Mouse (Mus musculus): ENCODE measurements at regions not wholly inside any gene's neighbourhood (a gene's known extent, or its start where the extent isn't known, plus 50 kb on each side); places are given as distances from the start of the nearest gene placed in this dataset.

DNA sequence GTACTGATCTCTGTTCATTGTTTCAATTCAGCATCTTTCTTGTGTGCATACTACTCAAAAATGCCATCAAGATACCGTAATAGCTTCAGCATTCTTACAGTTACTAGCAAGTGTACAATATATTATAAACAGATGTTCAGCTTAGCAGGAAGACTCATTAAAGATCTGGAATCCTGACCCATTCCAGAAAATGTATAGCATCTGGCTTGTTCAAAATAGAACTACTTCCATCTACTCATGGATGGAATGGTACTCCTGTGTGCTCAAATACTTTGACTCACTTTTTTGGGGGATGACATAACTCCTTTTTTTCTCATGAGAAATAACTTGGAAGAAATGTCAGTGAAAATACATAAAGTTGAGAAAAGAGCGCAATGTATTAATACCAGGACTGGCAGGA is 291.2 kb upstream of the Manea start:
- ATAC-seq, result no peak
- WGBS, result 93% methylated on average over 2 of the region's 2 CpGs
- H3K27me3 ChIP-seq (ENCODE audit: control insufficient read depth, insufficient read depth, low read depth, low read length), result no peaks in the 10 kb centered on the region

DNA sequence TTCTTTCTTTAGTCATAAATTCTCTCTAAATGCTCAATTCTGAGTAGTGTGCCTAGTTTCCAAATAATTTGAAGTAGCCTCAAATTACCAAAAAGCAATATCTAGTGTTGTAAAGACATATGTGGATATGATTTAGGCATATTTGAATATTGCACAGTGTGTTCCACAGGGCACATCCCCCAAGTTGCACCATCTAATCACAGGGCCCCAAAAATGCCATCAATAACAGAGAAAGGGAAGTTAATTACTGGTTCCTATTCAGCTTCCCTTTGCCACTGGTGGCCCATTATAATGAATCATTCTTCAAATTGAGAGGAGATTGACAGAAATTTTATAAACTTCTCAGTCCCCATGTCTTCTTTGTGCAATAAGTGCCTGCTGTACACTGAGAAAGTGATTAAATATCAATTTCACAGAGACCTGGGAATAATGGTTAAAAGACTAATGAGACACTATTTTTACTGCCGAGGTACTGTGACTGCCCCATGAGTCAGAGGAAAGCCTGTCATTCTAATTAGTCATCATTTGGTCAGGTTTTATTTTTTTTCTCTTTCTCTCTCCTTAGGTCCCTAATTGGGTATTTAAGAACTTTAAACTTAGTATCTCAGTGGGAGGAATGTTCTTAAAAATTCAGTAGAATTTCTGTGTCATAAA is 284.0 kb upstream of the Manea start:
- Histone ChIP-seq H3K9ac (ENCODE audit: low read depth, low read length) (no peak overlapping the region), H3K4me1 (ENCODE audit: control insufficient read depth, insufficient read depth, low read length) (no peaks in the 10 kb centered on the region), H3K4me3 (ENCODE audit: low read depth, low read length) (no peak overlapping the region), H3K27ac (ENCODE audit: low read length) (no peak overlapping the region), H3K9me3 (replicated peaks; ENCODE audit: control insufficient read depth, low read length, poor library complexity, severe bottlenecking) (no peaks in the 10 kb centered on the region), H3K36me3 (ENCODE audit: control insufficient read depth, insufficient read depth, low read length) (no peaks in the 10 kb centered on the region), H3K27me3 (ENCODE audit: control insufficient read depth, insufficient read depth, low read depth, low read length) (no peaks in the 10 kb centered on the region), H3K4me2 (ENCODE audit: low read length) (no peak overlapping the region)
- ATAC-seq, result no peak
- WGBS, result 23% methylated on average over 1 of the region's 1 CpGs

More for the DNA sequence above, 291.2 kb upstream of the Manea start:
- H3K36me3 ChIP-seq (ENCODE audit: control insufficient read depth, insufficient read depth, low read length), result no peaks in the 10 kb centered on the region
- H3K27ac ChIP-seq (ENCODE audit: low read length), result no peak overlapping the region
- no peaks in the 10 kb centered on the region for H3K4me1 ChIP-seq (ENCODE audit: control insufficient read depth, insufficient read depth, low read length)
- H3K9me3 ChIP-seq (replicated peaks; ENCODE audit: control insufficient read depth, low read length, poor library complexity, severe bottlenecking), result no peaks in the 10 kb centered on the region
- no peak overlapping the region for H3K4me2 ChIP-seq (ENCODE audit: low read length)
- no peak overlapping the region for H3K4me3 ChIP-seq (ENCODE audit: low read depth, low read length)
- no peak overlapping the region for H3K9ac ChIP-seq (ENCODE audit: low read depth, low read length)

DNA sequence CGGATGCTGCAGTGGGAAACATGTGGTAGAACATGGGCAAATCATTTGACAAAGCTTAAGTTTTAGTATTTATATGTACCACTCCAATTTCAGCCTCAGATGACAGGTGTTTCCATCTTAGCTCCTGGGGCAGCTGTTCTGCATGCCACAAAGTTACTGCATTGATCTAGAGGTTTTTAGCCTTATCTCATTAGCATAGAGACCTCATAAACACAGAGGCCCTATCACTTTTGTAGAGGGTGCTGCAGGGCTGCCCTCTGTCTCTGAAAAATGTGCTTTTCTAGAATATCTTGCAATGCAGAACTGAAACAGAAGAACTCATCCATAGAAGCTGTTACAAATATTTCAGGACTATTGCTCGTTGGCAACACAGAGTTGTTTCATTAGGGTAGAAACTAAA is 283.0 kb upstream of the Manea start:
- Histone ChIP-seq H3K9ac (ENCODE audit: low read depth, low read length) (no peak overlapping the region), H3K4me1 (ENCODE audit: control insufficient read depth, insufficient read depth, low read length) (no peaks in the 10 kb centered on the region), H3K27ac (ENCODE audit: low read length) (no peak overlapping the region), H3K4me2 (ENCODE audit: low read length) (no peak overlapping the region), H3K9me3 (replicated peaks; ENCODE audit: control insufficient read depth, low read length, poor library complexity, severe bottlenecking) (no peaks in the 10 kb centered on the region), H3K36me3 (ENCODE audit: control insufficient read depth, insufficient read depth, low read length) (no peaks in the 10 kb centered on the region), H3K4me3 (ENCODE audit: low read depth, low read length) (no peak overlapping the region), H3K27me3 (ENCODE audit: control insufficient read depth, insufficient read depth, low read depth, low read length) (no peaks in the 10 kb centered on the region)
- WGBS, result 79% methylated on average over 2 of the region's 2 CpGs
- ATAC-seq, result no peak

DNA sequence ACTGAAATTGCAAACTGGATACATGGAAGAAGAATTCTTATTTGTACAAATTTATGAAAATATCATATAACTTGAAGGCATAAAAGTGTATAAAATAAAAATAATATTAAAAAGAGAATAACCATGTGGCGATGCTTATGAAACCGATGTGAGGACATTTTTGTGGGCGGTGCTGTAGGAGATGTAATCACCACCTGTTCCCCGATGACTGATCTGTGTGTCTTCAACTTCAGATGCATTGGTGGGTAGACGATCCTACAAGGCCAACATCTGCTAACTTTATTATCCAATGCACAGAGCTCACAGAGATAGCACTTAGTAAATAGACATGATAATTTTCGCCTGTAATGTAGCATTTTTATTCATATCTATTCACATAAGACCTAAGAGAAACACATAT is 281.1 kb upstream of the Manea start:
- H3K4me1 ChIP-seq (ENCODE audit: control insufficient read depth, insufficient read depth, low read length), result no peaks in the 10 kb centered on the region
- H3K36me3 ChIP-seq (ENCODE audit: control insufficient read depth, insufficient read depth, low read length), result no peaks in the 10 kb centered on the region
- no peak overlapping the region for H3K9ac ChIP-seq (ENCODE audit: low read depth, low read length)
- H3K9me3 ChIP-seq (replicated peaks; ENCODE audit: control insufficient read depth, low read length, poor library complexity, severe bottlenecking), result no peaks in the 10 kb centered on the region
- ATAC-seq, result no peak
- 91% methylated on average over 6 of the region's 6 CpGs for WGBS
- no peak overlapping the region for H3K4me2 ChIP-seq (ENCODE audit: low read length)
- no peak overlapping the region for H3K27ac ChIP-seq (ENCODE audit: low read length)
- H3K27me3 ChIP-seq (ENCODE audit: control insufficient read depth, insufficient read depth, low read depth, low read length), result no peaks in the 10 kb centered on the region
- no peak overlapping the region for H3K4me3 ChIP-seq (ENCODE audit: low read depth, low read length)

DNA sequence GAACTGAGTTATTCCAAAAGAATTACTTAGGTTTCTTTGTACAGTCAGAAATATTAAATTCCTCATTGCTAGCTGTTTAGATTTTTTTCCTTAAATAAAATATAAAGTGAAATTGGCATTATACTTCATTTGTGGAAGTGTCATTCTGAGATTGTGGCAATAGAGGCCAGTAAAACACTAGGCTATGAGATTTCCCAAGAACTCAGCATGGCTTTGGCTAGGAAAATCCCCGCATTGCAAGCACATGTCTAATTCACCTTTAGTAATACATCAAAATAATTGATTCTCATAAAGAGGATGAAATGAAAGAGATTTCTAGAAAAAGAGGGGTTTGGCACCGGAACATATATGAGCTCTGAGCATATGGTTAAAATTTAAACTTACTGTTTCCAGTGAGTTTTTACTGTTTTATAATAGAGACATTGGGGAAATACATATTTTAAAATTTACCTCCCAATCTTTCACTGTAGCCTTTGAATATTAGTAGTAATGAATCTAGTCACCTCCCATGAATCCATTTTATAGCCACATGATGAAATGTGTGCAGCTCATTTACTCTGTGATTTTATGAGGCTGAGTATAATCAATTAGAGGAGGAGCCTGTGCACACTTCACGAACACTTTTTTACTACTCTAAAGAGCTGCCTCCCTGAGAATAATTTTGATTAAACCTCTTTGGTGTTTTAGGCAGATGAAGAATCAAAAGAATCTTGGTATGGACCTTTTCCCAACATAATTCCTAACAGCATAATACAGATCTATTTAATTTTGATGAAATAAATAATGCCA is 242.6 kb upstream of the Manea start:
- H3K27ac ChIP-seq (ENCODE audit: low read length), result no peak overlapping the region
- no peaks in the 10 kb centered on the region for H3K36me3 ChIP-seq (ENCODE audit: control insufficient read depth, insufficient read depth, low read length)
- no peaks in the 10 kb centered on the region for H3K9me3 ChIP-seq (replicated peaks; ENCODE audit: control insufficient read depth, low read length, poor library complexity, severe bottlenecking)
- H3K4me1 ChIP-seq (ENCODE audit: control insufficient read depth, insufficient read depth, low read length), result no peaks in the 10 kb centered on the region
- H3K4me3 ChIP-seq (ENCODE audit: low read depth, low read length), result no peak overlapping the region
- H3K27me3 ChIP-seq (ENCODE audit: control insufficient read depth, insufficient read depth, low read depth, low read length), result no peaks in the 10 kb centered on the region
- no peak for ATAC-seq
- no peak overlapping the region for H3K4me2 ChIP-seq (ENCODE audit: low read length)
- no peak overlapping the region for H3K9ac ChIP-seq (ENCODE audit: low read depth, low read length)
- 83% methylated on average over 3 of the region's 3 CpGs for WGBS

DNA sequence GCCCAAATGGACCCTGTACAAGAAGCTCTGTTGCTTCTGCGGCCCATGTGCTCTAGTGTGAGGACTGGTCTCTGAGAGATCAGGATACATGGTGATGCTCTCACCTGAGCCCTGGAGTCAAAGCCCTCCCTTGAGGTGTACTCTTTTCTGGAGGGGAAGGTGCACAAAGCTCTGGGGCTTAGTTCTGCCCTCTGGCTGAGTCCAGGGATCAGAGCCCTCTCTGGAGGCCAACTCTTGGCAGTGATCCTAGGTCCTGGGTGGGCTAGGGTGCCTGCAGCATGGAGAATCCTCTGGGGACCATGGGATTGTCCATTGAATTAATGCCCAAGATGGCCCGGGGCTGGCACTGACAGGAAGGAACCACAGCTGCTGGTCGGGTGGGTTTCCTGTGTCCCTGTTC is 209.0 kb upstream of the Manea start:
- ATAC-seq, result no peak
- no peak overlapping the region for H3K9ac ChIP-seq (ENCODE audit: low read depth, low read length)
- 96% methylated on average over 3 of the region's 3 CpGs for WGBS
- H3K27me3 ChIP-seq (ENCODE audit: control insufficient read depth, insufficient read depth, low read depth, low read length), result no peaks in the 10 kb centered on the region
- no peak overlapping the region for H3K4me2 ChIP-seq (ENCODE audit: low read length)
- H3K36me3 ChIP-seq (ENCODE audit: control insufficient read depth, insufficient read depth, low read length), result no peaks in the 10 kb centered on the region
- no peaks in the 10 kb centered on the region for H3K4me1 ChIP-seq (ENCODE audit: control insufficient read depth, insufficient read depth, low read length)
- no peaks in the 10 kb centered on the region for H3K9me3 ChIP-seq (replicated peaks; ENCODE audit: control insufficient read depth, low read length, poor library complexity, severe bottlenecking)
- no peak overlapping the region for H3K4me3 ChIP-seq (ENCODE audit: low read depth, low read length)
- no peak overlapping the region for H3K27ac ChIP-seq (ENCODE audit: low read length)

DNA sequence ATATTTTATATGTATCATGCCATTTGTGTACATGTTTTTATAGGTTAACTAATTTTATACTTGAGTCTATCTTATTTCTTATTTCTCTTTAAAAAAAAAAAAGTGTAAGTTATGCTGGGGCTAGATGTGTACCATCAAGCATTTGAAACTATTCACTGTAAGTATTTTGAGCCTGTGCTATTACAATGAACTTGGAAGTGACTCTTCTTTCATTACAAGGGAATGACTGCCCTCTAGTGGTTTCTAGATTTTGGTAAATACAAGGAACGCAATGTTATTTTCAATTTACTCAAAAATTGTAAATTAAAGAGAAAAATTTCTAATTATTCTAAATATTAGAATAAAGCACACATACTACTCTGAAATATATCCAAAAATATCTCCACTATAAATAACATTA is 197.1 kb upstream of the Manea start:
- Histone ChIP-seq H3K36me3 (ENCODE audit: control insufficient read depth, insufficient read depth, low read length) (no peaks in the 10 kb centered on the region), H3K4me3 (ENCODE audit: low read depth, low read length) (no peak overlapping the region), H3K4me2 (ENCODE audit: low read length) (no peak overlapping the region), H3K9me3 (replicated peaks; ENCODE audit: control insufficient read depth, low read length, poor library complexity, severe bottlenecking) (no peaks in the 10 kb centered on the region), H3K27ac (ENCODE audit: low read length) (no peak overlapping the region), H3K4me1 (ENCODE audit: control insufficient read depth, insufficient read depth, low read length) (no peaks in the 10 kb centered on the region), H3K9ac (ENCODE audit: low read depth, low read length) (no peak overlapping the region), H3K27me3 (ENCODE audit: control insufficient read depth, insufficient read depth, low read depth, low read length) (no peaks in the 10 kb centered on the region)
- 48% methylated on average over 1 of the region's 1 CpGs for WGBS
- peak; percentile 72 for ATAC-seq

DNA sequence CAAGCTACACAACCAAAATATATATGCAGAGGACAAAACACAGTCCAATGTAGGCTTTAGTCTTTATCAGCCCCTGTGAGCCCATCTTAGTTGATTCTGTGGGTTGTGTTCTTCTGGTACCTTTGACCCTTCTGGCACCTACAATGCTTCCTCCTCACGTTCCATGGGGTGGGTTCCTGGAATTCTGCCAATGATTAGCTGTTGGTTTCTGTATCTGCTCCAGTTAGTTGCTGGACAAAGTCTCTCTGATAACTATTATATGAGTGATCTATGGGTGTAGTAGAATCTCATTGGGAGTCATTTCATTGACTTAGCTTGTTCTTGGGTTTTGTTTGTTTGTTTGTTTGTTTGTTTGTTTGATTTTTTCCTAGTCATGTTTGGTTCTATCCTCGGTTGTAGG is 195.8 kb upstream of the Manea start:
- WGBS, result 55% methylated on average over 2 of the region's 2 CpGs
- ATAC-seq, result no peak

DNA sequence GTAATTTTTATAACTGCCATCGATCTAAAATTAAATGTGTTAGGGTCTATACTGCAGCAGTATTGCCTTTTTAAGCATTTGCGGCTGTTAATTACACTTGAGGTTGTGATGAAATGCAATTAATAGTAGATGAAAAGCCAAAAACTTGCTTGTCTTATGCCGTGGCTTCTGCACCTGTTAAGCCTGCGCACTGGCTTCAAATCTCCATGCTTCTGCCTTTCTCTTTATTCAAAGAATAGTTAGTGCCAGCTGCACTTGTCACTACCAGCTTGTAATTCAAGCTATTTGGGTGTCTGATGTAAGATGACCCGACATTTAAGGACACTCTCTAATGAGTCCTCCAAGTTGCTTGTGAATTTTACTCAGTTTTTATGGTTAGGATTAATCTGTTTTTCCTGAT is 161.3 kb upstream of the Manea start:
- 77% methylated on average over 5 of the region's 5 CpGs for WGBS
- Histone ChIP-seq H3K9me3 (replicated peaks; ENCODE audit: control insufficient read depth, low read length, poor library complexity, severe bottlenecking) (no peaks in the 10 kb centered on the region), H3K9ac (ENCODE audit: low read depth, low read length) (no peak overlapping the region), H3K27ac (ENCODE audit: low read length) (no peak overlapping the region), H3K4me1 (ENCODE audit: control insufficient read depth, insufficient read depth, low read length) (no peaks in the 10 kb centered on the region), H3K36me3 (ENCODE audit: control insufficient read depth, insufficient read depth, low read length) (no peaks in the 10 kb centered on the region), H3K4me3 (ENCODE audit: low read depth, low read length) (no peak overlapping the region), H3K27me3 (ENCODE audit: control insufficient read depth, insufficient read depth, low read depth, low read length) (no peaks in the 10 kb centered on the region), H3K4me2 (ENCODE audit: low read length) (no peak overlapping the region)
- no peak for ATAC-seq

More for the DNA sequence above, 195.8 kb upstream of the Manea start:
- Histone ChIP-seq H3K4me2 (ENCODE audit: low read length) (no peak overlapping the region), H3K27me3 (ENCODE audit: control insufficient read depth, insufficient read depth, low read depth, low read length) (no peaks in the 10 kb centered on the region), H3K9me3 (replicated peaks; ENCODE audit: control insufficient read depth, low read length, poor library complexity, severe bottlenecking) (no peaks in the 10 kb centered on the region), H3K9ac (ENCODE audit: low read depth, low read length) (no peak overlapping the region), H3K4me3 (ENCODE audit: low read depth, low read length) (no peak overlapping the region), H3K27ac (ENCODE audit: low read length) (no peak overlapping the region), H3K4me1 (ENCODE audit: control insufficient read depth, insufficient read depth, low read length) (no peaks in the 10 kb centered on the region), H3K36me3 (ENCODE audit: control insufficient read depth, insufficient read depth, low read length) (no peaks in the 10 kb centered on the region)
